Mouse (Mus musculus) adrenal gland, postnatal 0 days (tissue): ENCODE measurements around the gene 4930562C15Rik. TPM values are rescaled to one million over a fixed set of nuclear protein-coding genes. Genes with fewer than 3 reads are reported as not detected.

ENCODE experiments used
- polyA plus RNA-seq: library from polyadenylated mRNA; unstranded; fragments of >200 nt; fragmentation: Nextera tagmentation; extraction: Ambion mirVana; gene quantifications from 2 replicates; pipeline ENCODE4 v1.2.1, GENCODE M21; 2015

Gene 4930562C15Rik
- polyA plus RNA-seq = 0.26 and 0.35 TPM in 2 replicates

GRCm38 (mm10) chr16:4835191-4835590 lies at the start of gene 4930562C15Rik:
TSS of gene 4930562C15Rik (plus strand) at chr16:4835416.

DNA sequence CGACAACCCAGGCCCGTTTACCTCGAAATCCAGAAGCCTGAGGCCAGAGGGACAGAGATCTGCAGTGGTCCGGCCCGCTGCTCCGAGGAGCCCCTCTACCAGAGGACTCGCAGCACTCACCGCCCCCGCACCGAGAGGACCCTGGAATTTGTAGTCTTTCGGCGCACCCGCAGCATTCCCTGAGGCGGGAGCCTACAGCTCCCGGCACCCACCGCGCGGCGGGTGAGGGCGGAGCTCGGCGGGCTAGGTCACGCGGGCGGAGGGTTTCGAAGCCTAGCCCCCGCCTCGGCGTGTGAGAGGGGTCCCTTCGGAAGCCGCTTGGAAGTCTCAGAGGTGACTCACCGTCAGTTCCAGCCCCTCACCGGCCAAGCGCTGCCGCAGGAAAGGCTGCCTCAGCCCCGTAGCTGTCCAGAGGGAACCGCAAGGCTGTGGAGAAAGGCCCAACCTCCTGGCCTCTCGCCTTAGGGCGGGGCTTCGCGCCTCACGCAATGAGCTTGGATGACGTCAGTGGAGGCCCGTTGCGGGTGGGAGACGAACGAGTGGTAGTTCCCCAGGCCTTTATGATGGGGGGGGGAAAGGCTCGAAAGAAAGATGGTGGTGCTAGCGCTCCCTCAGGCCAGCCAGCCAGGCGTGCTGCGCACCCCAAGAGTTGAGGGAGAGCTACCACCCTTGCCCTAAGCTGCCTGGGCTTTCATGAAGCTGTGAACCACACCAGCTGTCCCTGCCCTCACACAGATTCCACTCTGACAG lies 45.2 kb upstream of the 4930562C15Rik start, which contains the start of gene Cdip1:
Gene Cdip1 (minus strand): TSS at position 483 of the 750 bp plus-strand sequence.

DNA sequence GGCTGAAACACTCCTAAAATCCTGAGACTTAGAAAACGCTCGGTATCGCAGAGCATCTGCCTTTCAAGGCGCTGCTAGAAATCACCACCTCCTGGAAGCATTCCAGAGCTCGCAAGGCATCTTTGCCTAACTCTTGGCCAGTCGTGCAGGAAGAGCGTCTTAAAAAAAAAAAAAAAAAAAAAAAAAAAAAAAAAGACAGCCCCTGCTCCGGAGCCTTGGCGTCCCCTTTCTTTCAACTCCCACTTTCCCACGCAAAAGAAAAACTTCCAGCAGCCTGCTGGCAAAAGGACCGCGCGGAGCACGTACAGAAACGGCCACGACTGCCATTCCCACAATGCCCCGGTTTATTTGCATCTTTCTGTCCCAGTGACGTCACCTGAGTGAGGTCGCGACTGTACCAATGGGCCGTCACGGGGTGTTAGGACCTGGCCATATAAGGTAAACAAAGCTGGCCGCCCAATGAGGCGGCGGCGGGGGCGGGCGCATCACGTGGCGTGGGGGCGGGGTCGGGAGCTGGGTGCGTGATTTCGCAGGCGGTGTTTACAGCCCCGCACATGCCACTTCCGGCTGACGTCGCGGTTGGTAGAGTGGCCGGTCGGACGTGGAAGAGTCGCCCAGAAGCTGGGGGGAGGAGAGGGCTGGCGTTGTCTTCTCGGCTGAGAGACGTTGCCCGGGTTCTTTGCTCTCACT lies 45.1 kb downstream of the 4930562C15Rik start, which contains the start of gene Ubald1:
Gene Ubald1 (minus strand): TSS at position 180 of the 690 bp plus-strand sequence.

GRCm38 (mm10) chr16:4885760-4886689 lies 50.8 kb downstream of the 4930562C15Rik start, which contains the start of gene Mgrn1:
TSS of gene Mgrn1 (plus strand) at chr16:4886249.

Other genes starting within 250 kb of the 4930562C15Rik start
- 31.0 and 33.8 TPM in 2 replicates for gene Glis2, start 240.7 kb upstream of the 4930562C15Rik start, polyA plus RNA-seq
- 137 and 182 TPM in 2 replicates for gene Pam16, start 210.4 kb upstream of the 4930562C15Rik start, polyA plus RNA-seq
- gene Vasn, start 195.5 kb upstream of the 4930562C15Rik start, polyA plus RNA-seq = 12.7 and 21.1 TPM in 2 replicates
- 37.4 and 74.1 TPM in 2 replicates for gene Dnaja3, start 195.4 kb upstream of the 4930562C15Rik start, polyA plus RNA-seq
- 9.9 and 10.5 TPM in 2 replicates for gene Coro7, start 155.6 kb upstream of the 4930562C15Rik start, polyA plus RNA-seq
- 20.7 and 23.2 TPM in 2 replicates for gene Nmral1, start 116.1 kb upstream of the 4930562C15Rik start, polyA plus RNA-seq
- gene Hmox2, start 109.1 kb upstream of the 4930562C15Rik start, polyA plus RNA-seq = 92.9 and 106 TPM in 2 replicates
- 59.6 and 97.5 TPM in 2 replicates for gene Cdip1, start 45.1 kb upstream of the 4930562C15Rik start, polyA plus RNA-seq
- gene Ubald1, start 44.9 kb downstream of the 4930562C15Rik start, polyA plus RNA-seq = 25.1 and 27.9 TPM in 2 replicates
- 37.9 and 52.2 TPM in 2 replicates for gene Mgrn1, start 50.8 kb downstream of the 4930562C15Rik start, polyA plus RNA-seq
- 136 and 156 TPM in 2 replicates for gene Nudt16l1, start 103.3 kb downstream of the 4930562C15Rik start, polyA plus RNA-seq
- gene Anks3, start 128.8 kb downstream of the 4930562C15Rik start, polyA plus RNA-seq = 25.6 and 34.4 TPM in 2 replicates
- gene Sept12, start 162.4 kb downstream of the 4930562C15Rik start, polyA plus RNA-seq = 0.15 TPM in 1 of 2 replicates, not detected in the other
- 2.6 and 3.2 TPM in 2 replicates for gene Smim22, start 171.9 kb downstream of the 4930562C15Rik start, polyA plus RNA-seq
- gene Rogdi, start 178.1 kb downstream of the 4930562C15Rik start, polyA plus RNA-seq = 58.9 and 59.4 TPM in 2 replicates
- gene Glyr1, start 214.4 kb downstream of the 4930562C15Rik start, polyA plus RNA-seq = 61.6 and 91.6 TPM in 2 replicates
- 10.2 and 11.6 TPM in 2 replicates for gene Ubn1, start 214.6 kb downstream of the 4930562C15Rik start, polyA plus RNA-seq